Mouse (Mus musculus) heart, adult 2 months (tissue): ENCODE results near the gene Slc43a2. TPM values are rescaled to one million over a fixed set of nuclear protein-coding genes. Genes with fewer than 3 reads are reported as not detected.

Source experiments
- DNase-seq, 2 experiments: peaks; one replicate each; pipeline ENCODE4 v3.0.0; 2021
- H3K27ac ChIP-seq: fragments of 200-600 bp; 2 replicates; pipeline ENCODE4 v1.8.1; 2022
- H3K27me3 ChIP-seq: fragments of 200-500 bp; 2 replicates; pipeline ENCODE4 v1.6.1; 2012; ENCODE audit warnings: mild to moderate bottlenecking, low read length, inconsistent platforms, mixed read lengths; ENCODE audit not compliant: control insufficient read depth, insufficient read depth
- H3K36me3 ChIP-seq: fragments of 200-500 bp; 2 replicates; pipeline ENCODE4 v1.6.1; 2012; ENCODE audit warnings: low read length, inconsistent platforms; ENCODE audit not compliant: control insufficient read depth, insufficient read depth
- H3K4me1 ChIP-seq: fragments of 200-500 bp; 2 replicates; pipeline ENCODE4 v1.6.1; 2011; ENCODE audit warnings: low read length; ENCODE audit not compliant: control insufficient read depth, insufficient read depth
- H3K4me3 ChIP-seq: fragments of 200-600 bp; 2 replicates; pipeline ENCODE4 v1.8.1; 2022
- H3K79me2 ChIP-seq: fragments of 200-500 bp; replicated peaks from 2 replicates; pipeline ENCODE4 v1.6.1; 2012; ENCODE audit warnings: mild to moderate bottlenecking, inconsistent platforms, low read length, moderate library complexity, mixed read lengths; ENCODE audit not compliant: control insufficient read depth, insufficient read depth
- H3K9ac ChIP-seq: fragments of 200-500 bp; 2 replicates; pipeline ENCODE4 v1.6.1; 2012; ENCODE audit warnings: low read depth, mild to moderate bottlenecking, control low read depth, inconsistent platforms, low read length, mixed read lengths
- CTCF ChIP-seq: fragments of 200-600 bp; IDR thresholded peaks from 2 replicates; pipeline ENCODE4 v1.8.1; 2022; ENCODE audit warnings: antibody characterized with exemption, mild to moderate bottlenecking, moderate library complexity
- EP300 ChIP-seq: fragments of 200-500 bp; IDR thresholded peaks from 2 replicates; pipeline ENCODE4 v1.6.1; 2011; ENCODE audit warnings: low read depth, low read length, control low read depth; ENCODE audit not compliant: insufficient read depth
- POLR2A ChIP-seq: fragments of 200-500 bp; IDR thresholded peaks from 2 replicates; pipeline ENCODE4 v1.6.1; 2011; ENCODE audit warnings: mild to moderate bottlenecking, low read depth, low read length, control low read depth; ENCODE audit not compliant: insufficient read depth
- WGBS: fragments of 180-500 bp; shearing (Covaris S2); methylation state at CpG from one replicate; pipeline ENCODE4 v1.1.7; 2018; 5-methylcytosine and 5-hydroxymethylcytosine counted together
- intact Hi-C: fragments of 180-260 bp; cut with DNase I; formaldehyde crosslinking; loops from one replicate; pipeline ENCODE4 v1.15.1; 2025
- polyA plus RNA-seq: library from polyadenylated mRNA; depleted of rRNA; stranded (reverse); fragments of >200 nt; gene quantifications from 2 replicates; pipeline ENCODE4 v1.2.3, GENCODE M21; 2012
- total RNA-seq, 2 experiments: library from RNA; stranded (reverse); gene quantifications; 2 replicates each; pipeline ENCODE4 v1.2.3; 2021

The Slc43a2 gene
- total and polyA plus RNA-seq, 3 experiments = 13.6 to 14.6 (median 13.7) TPM

GRCm38 (mm10) chr11:75608776-75609175 is 77.3 kb downstream of the Slc43a2 start:
- no peak for DNase-seq
- Histone ChIP-seq H3K9ac (no peak overlapping the region), H3K36me3 (no peaks in the 10 kb centered on the region), H3K27me3 (no peaks in the 10 kb centered on the region), H3K4me3 (no peak overlapping the region), H3K27ac (no peak overlapping the region), H3K79me2 (no peaks in the 10 kb centered on the region), H3K4me1 (no peaks in the 10 kb centered on the region)
- WGBS = 90% methylated on average over 5 of the region's 5 CpGs
- TF ChIP-seq EP300 = no peak
- intact Hi-C loops = no loop called here

DNA sequence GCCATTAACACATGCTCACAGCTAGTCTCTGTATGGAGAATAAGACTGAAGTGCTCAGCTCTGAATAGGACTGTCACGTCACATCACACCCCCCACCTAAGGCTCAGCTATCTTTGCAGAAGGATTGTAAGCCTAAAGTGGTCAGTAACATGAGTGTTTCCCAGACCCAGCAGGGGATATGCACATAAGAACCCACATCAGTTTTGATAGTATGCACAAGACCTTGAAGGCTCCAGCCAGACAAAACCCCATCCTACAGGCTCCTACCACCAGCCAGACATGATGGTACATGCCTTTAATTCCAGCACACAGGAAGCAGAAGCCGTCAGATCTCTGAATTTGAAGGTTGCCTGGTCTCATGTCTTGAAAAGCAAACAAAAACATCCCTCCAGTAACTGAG is 78.5 kb downstream of the Slc43a2 start:
- Histone ChIP-seq H3K9ac (no peak overlapping the region), H3K27me3 (no peaks in the 10 kb centered on the region), H3K79me2 (no peaks in the 10 kb centered on the region), H3K36me3 (no peaks in the 10 kb centered on the region), H3K4me3 (no peak overlapping the region), H3K27ac (no peak overlapping the region), H3K4me1 (no peaks in the 10 kb centered on the region)
- 88% methylated on average over 2 of the region's 2 CpGs for WGBS
- intact Hi-C loops = no loop called here
- TF ChIP-seq CTCF = no peak
- no peak for TF ChIP-seq POLR2A
- TF ChIP-seq EP300 = no peak
- DNase-seq = no peak

DNA sequence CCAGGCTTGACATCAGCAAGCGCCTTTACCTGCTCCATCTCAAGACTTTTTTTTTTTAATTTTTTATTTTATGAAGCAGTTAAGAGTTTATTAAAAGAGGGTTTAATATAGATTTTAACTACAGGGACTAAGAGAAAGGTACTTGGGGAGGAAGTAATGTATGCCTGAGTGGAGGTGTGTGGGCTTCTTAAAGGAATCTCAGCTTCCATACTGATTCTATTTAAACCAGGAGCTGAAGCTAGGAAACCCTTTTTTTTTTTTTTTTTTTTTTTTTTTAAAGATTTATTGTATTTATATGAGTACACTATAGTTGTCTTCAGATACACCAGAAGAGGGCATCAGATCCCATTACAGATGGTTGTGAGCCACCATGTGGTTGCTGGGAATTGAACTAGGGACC is 83.3 kb downstream of the Slc43a2 start:
- no peak for DNase-seq
- Histone ChIP-seq H3K27me3 (no peaks in the 10 kb centered on the region), H3K4me3 (no peak overlapping the region), H3K27ac (no peak overlapping the region), H3K4me1 (no peaks in the 10 kb centered on the region), H3K36me3 (no peaks in the 10 kb centered on the region), H3K9ac (no peak overlapping the region), H3K79me2 (no peaks in the 10 kb centered on the region)
- WGBS = 98% methylated on average over 1 of the region's 1 CpGs
- no peak for TF ChIP-seq CTCF
- no peak for TF ChIP-seq POLR2A
- no peak for TF ChIP-seq EP300
- intact Hi-C loops = no loop called here

- Histone ChIP-seq H3K9ac (no peak overlapping the region), H3K27ac (no peak overlapping the region), H3K4me3 (no peak overlapping the region), H3K79me2 (no peaks in the 10 kb centered on the region), H3K4me1 (peaks cover 3% of the 10 kb centered on the region), H3K36me3 (peaks cover 2% of the 10 kb centered on the region; the same call in 1 of the 2 replicates), H3K27me3 (no peaks in the 10 kb centered on the region)
- DNase-seq = no peak
- TF ChIP-seq CTCF (no peak), POLR2A (no peak), EP300 (no peak)
- WGBS = 83% methylated on average over 2 of the region's 2 CpGs
- intact Hi-C loops = no loop called here
Observed at GRCm38 (mm10) chr11:75615556-75615955, 84.1 kb downstream of the Slc43a2 start.

GRCm38 (mm10) chr11:75619133-75619532 is 87.6 kb downstream of the Slc43a2 start:
- no peak overlapping the region for H3K27ac ChIP-seq
- no peak overlapping the region for H3K9ac ChIP-seq
- WGBS = 76% methylated on average over 5 of the region's 5 CpGs
- intact Hi-C loops = no loop called here
- peaks cover 23% of the 10 kb centered on the region for H3K36me3 ChIP-seq
- no peak overlapping the region for H3K4me3 ChIP-seq
- peaks cover 17% of the 10 kb centered on the region for H3K4me1 ChIP-seq
- H3K79me2 ChIP-seq = no peaks in the 10 kb centered on the region
- DNase-seq = no peak
- TF ChIP-seq POLR2A (no peak), CTCF (peak; percentile 71), EP300 (0 out of 2 replicates have a peak, but pooled peaks have one; percentile 28)
- no peaks in the 10 kb centered on the region for H3K27me3 ChIP-seq

- H3K4me1 ChIP-seq = peaks cover 22% of the 10 kb centered on the region
- peaks cover 28% of the 10 kb centered on the region for H3K36me3 ChIP-seq
- intact Hi-C loops = no loop called here
- H3K4me3 ChIP-seq = no peak overlapping the region
- H3K27me3 ChIP-seq = no peaks in the 10 kb centered on the region
- DNase-seq = peak in 1 of 2 experiments; percentile 75
- no peak for TF ChIP-seq CTCF
- peak; percentile 56; the same call in 1 of the 2 replicates for TF ChIP-seq EP300
- peak; percentile 28; the same call in 1 of the 2 replicates for TF ChIP-seq POLR2A
- WGBS = 58% methylated on average over 12 of the region's 12 CpGs
- no peaks in the 10 kb centered on the region for H3K79me2 ChIP-seq
- peak overlapping the region; percentile 93 for H3K27ac ChIP-seq
- no peak overlapping the region for H3K9ac ChIP-seq
Observed at GRCm38 (mm10) chr11:75620136-75620780, 88.8 kb downstream of the Slc43a2 start.
